Mouse (Mus musculus) ES-E14 (cell line): Measurements from ENCODE around the gene T2. TPM values are rescaled to one million over a fixed set of nuclear protein-coding genes. Genes with fewer than 3 reads are reported as not detected.

Experiments
- DNase-seq: peaks from one replicate; pipeline ENCODE4 v3.0.0-alpha.2; 2013; ENCODE audit warnings: low read depth, low spot score
- H3K27ac ChIP-seq: 2 replicates; pipeline ENCODE4 v1.5.1; 2012; ENCODE audit warnings: low read depth, mild to moderate bottlenecking, low read length, moderate library complexity, mixed read lengths; ENCODE audit not compliant: poor library complexity, insufficient read depth, severe bottlenecking
- H3K36me3 ChIP-seq: 2 replicates; pipeline ENCODE4 v1.6.1; 2012; ENCODE audit warnings: mild to moderate bottlenecking, low read length, moderate library complexity, mixed read lengths; ENCODE audit not compliant: control insufficient read depth, poor library complexity, insufficient read depth, severe bottlenecking
- H3K4me1 ChIP-seq, 2 experiments: fragments of 150-350 bp in 1 of 2; sonication (generic) in 1 of 2; 2 replicates each; pipeline ENCODE4 v1.6.1; 2012; ENCODE audit warnings: low read length in 2 of 2, mild to moderate bottlenecking in 1 of 2, mixed read lengths in 1 of 2; ENCODE audit not compliant: control insufficient read depth in 2 of 2, insufficient read depth in 2 of 2, poor library complexity in 1 of 2
- H3K4me3 ChIP-seq, 2 experiments: fragments of 150-350 bp in 1 of 2; sonication (generic) in 1 of 2; 2 replicates each; pipeline ENCODE4 v1.5.1; 2012; ENCODE audit warnings: low read length in 2 of 2, low read depth in 1 of 2, mild to moderate bottlenecking in 1 of 2, mixed read lengths in 1 of 2; ENCODE audit not compliant: insufficient read depth in 1 of 2, poor library complexity in 1 of 2, severe bottlenecking in 1 of 2
- H3K9ac ChIP-seq: 2 replicates; pipeline ENCODE4 v1.6.1; 2012; ENCODE audit warnings: low read depth, mild to moderate bottlenecking, low read length, mixed read lengths; ENCODE audit not compliant: poor library complexity, insufficient read depth, severe bottlenecking
- H3K9me3 ChIP-seq: fragments of 150-350 bp; sonication (generic); 2 replicates; pipeline ENCODE4 v1.6.1; 2012; ENCODE audit warnings: low read depth, mild to moderate bottlenecking, low read length; ENCODE audit not compliant: control insufficient read depth, insufficient read depth
- CHD2 ChIP-seq: IDR thresholded peaks from 2 replicates; pipeline ENCODE4 v1.6.1; 2014; ENCODE audit warnings: mild to moderate bottlenecking, low read depth, low read length, inconsistent platforms
- HCFC1 ChIP-seq: IDR thresholded peaks from 2 replicates; pipeline ENCODE4 v1.6.1; 2012; ENCODE audit warnings: low read length, inconsistent platforms, borderline replicate concordance; ENCODE audit not compliant: insufficient read depth
- MAFK ChIP-seq: IDR thresholded peaks from 2 replicates; pipeline ENCODE4 v1.6.1; 2014; ENCODE audit warnings: mild to moderate bottlenecking, low read depth, low read length, inconsistent platforms; ENCODE audit not compliant: insufficient read depth
- ZC3H11A ChIP-seq: IDR thresholded peaks from 2 replicates; pipeline ENCODE4 v1.6.1; 2012; ENCODE audit warnings: low read depth, mild to moderate bottlenecking, inconsistent platforms, low read length, borderline replicate concordance
- ZNF384 ChIP-seq: IDR thresholded peaks from 2 replicates; pipeline ENCODE4 v1.6.1; 2012; ENCODE audit warnings: low read depth, low read length, inconsistent platforms
- in situ Hi-C, 2 experiments: fragments of 600-800 bp; cut with MboI; formaldehyde crosslinking; loops; one replicate each; pipeline ENCODE4 v1.15.1; 2025; ENCODE audit warnings: low sequenced_read_pairs in 2 of 2, inconsistent platforms in 1 of 2; ENCODE audit not compliant: unreplicated experiment in 2 of 2
- total RNA-seq: library from RNA; depleted of rRNA; stranded (reverse); fragments of 300-350 nt; gene quantifications from 2 replicates; pipeline ENCODE4 v1.2.3, GENCODE M21; 2012

T2 gene
- total RNA-seq, 1 experiment = 0.18 TPM

DNA sequence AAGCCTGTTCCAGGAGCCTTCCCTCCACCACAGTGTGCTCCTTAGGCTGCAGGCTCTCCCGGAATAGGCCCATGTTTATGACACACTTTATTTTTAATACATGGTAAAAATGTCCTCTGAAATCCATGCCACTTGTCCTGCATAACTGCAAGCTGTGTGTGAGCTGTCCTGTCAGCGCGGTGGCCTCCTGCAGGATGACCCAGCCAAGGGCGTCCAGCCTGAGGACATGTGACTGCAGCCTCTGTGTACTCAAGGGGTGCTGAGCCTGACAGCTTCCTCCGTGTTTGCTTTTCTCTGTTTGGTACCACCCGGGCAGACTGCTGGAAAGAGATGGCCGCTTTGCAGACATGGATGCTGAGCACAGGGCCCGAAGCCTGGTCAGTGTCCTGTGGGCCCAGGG lies 61.1 kb downstream of the T2 start:
- no peak overlapping the region for H3K9ac ChIP-seq
- H3K36me3 ChIP-seq = no peaks in the 10 kb centered on the region
- H3K4me1 ChIP-seq = peaks cover 0 to 16% of the 10 kb centered on the region in 2 experiments; a peak in 2 of 4 replicates
- no peak overlapping the region for H3K27ac ChIP-seq
- no peaks in the 10 kb centered on the region for H3K9me3 ChIP-seq
- no peak for DNase-seq
- in situ Hi-C loops = no loop called here
- no peak for TF ChIP-seq HCFC1
- TF ChIP-seq ZNF384 = no peak
- TF ChIP-seq MAFK = no peak
- TF ChIP-seq ZC3H11A = no peak
- TF ChIP-seq CHD2 = no peak
- H3K4me3 ChIP-seq = no peak overlapping the region

DNA sequence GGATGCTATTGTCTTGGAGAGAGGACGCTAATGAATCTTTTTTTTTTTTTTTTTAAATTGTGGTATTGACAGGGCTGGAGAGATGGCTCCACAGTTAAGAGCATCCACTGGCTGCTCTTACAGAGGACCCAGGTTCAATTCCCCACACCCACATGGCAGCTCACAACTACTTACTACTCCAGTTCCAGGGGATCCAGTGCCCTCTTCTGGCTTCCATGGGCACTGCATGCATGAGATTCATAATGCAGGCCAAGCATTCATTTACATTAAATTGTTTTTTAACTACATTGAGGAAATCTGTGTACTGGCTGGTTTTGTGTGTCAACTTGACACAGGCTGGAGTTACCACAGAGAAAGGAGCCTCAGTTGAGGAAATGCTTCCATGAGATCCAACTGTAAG lies 64.9 kb downstream of the T2 start:
- Histone ChIP-seq H3K36me3 (no peaks in the 10 kb centered on the region), H3K27ac (no peak overlapping the region), H3K9me3 (no peaks in the 10 kb centered on the region), H3K4me1 (peaks cover 0 to 1% of the 10 kb centered on the region in 2 experiments; a peak in 1 of 4 replicates), H3K4me3 (no peak overlapping the region), H3K9ac (no peak overlapping the region)
- DNase-seq = no peak
- in situ Hi-C loops = no loop called here
- TF ChIP-seq ZC3H11A (no peak), ZNF384 (no peak), HCFC1 (no peak), CHD2 (no peak), MAFK (no peak)

DNA sequence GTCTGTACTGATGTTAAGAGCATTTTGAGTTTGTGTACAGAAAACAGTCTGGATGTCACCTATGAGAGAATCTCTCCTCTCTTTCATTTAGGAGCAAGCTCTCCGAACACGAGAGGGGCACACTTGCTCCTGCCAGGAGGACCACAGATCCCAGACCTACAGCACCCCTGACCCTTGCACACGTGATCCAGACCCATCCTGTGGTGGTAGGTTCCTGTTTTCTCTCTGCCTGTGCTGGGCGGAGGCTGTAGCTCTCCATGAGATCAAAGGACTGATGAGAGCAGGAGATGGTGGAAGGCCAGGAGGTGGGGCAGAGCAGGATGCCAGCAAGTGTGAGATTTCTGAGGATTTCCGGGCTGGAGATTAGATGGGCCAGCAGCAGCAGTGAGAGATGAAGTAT lies 65.7 kb downstream of the T2 start:
- no peak overlapping the region for H3K9ac ChIP-seq
- H3K9me3 ChIP-seq = no peaks in the 10 kb centered on the region
- TF ChIP-seq ZC3H11A (no peak), MAFK (no peak), ZNF384 (no peak), CHD2 (no peak), HCFC1 (no peak)
- H3K4me3 ChIP-seq = no peak overlapping the region
- no peaks in the 10 kb centered on the region for H3K4me1 ChIP-seq
- in situ Hi-C loops = no loop called here
- H3K36me3 ChIP-seq = no peaks in the 10 kb centered on the region
- H3K27ac ChIP-seq = no peak overlapping the region
- DNase-seq = no peak

DNA sequence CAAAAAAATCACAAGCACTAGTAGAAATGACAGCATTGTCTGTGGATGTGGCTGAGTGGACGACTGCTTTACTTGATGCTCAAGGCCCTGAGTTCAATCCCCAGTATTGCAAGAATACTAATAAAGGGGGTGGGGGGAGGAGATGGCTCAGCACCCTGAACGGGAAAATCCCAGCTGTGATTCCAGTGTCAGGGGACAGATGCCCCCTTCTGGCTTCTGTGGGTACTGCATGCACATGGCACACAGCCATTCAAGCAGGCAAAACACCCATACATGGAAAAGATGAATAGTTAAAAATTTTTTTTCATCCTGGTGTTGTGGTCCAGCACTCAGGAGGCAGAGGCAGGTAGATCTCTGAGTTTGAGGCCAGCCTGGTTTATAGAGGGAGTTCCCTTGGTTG lies 67.5 kb downstream of the T2 start:
- no peaks in the 10 kb centered on the region for H3K9me3 ChIP-seq
- no peak overlapping the region for H3K27ac ChIP-seq
- H3K4me3 ChIP-seq = no peak overlapping the region
- no peaks in the 10 kb centered on the region for H3K4me1 ChIP-seq
- no peaks in the 10 kb centered on the region for H3K36me3 ChIP-seq
- no peak overlapping the region for H3K9ac ChIP-seq
- no peak for DNase-seq
- TF ChIP-seq MAFK (no peak), CHD2 (no peak)
- in situ Hi-C loops = no loop called here

DNA sequence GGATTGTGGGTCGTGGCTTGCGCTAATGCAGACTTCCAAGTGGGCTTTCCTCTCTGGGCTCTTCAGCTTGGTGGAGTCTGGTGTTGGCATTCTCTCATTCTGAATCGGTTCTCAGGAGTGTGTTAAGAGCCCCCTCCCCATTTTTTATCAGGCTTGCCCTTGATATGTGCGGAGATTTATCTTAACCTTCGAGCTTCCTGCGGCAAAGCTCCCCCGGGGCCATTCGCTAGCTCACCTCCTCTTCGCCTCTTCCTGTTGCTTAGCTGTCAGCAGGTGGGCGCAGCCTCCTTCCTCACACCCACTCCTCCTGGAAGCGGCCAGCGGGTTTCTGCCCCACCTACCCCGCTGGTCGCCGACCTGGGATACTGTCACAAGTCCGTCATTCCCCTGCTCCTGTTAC lies 73.6 kb downstream of the T2 start:
- H3K9ac ChIP-seq = no peak overlapping the region
- DNase-seq = no peak
- no peaks in the 10 kb centered on the region for H3K9me3 ChIP-seq
- TF ChIP-seq ZC3H11A (no peak), ZNF384 (no peak), HCFC1 (no peak), MAFK (no peak), CHD2 (no peak)
- in situ Hi-C loops = no loop called here
- peak overlapping the region; percentile 3 to 5; a peak in 1 of 4 replicates for H3K4me3 ChIP-seq
- no peaks in the 10 kb centered on the region for H3K36me3 ChIP-seq
- H3K27ac ChIP-seq = no peak overlapping the region
- H3K4me1 ChIP-seq = peaks cover 0 to 18% of the 10 kb centered on the region in 2 experiments; a peak in 2 of 4 replicates
